Mouse (Mus musculus) embryonic stem cell, embryonic (primary cell): Measurements from ENCODE around the gene Rab24.

Experiments used
- CTCF ChIA-PET, 4 experiments: fragments of 300-600 bp in 2 of 4; fragments of 350-600 bp in 2 of 4; sonication (Branson Sonifier 250); formaldehyde crosslinking; loops; one replicate each; lab custom pipeline; 2022; ENCODE audit warnings: inconsistent platforms in 2 of 4; lab: Charles Lee
- POLR2A ChIA-PET, 4 experiments: fragments of 300-600 bp in 2 of 4; fragments of 350-600 bp in 2 of 4; sonication (Branson Sonifier 250); formaldehyde crosslinking; loops; one replicate each; lab custom pipeline; 2022; ENCODE audit warnings: antibody characterized with exemption in 4 of 4, inconsistent platforms in 1 of 4; lab: Charles Lee

Gene Rab24

DNA sequence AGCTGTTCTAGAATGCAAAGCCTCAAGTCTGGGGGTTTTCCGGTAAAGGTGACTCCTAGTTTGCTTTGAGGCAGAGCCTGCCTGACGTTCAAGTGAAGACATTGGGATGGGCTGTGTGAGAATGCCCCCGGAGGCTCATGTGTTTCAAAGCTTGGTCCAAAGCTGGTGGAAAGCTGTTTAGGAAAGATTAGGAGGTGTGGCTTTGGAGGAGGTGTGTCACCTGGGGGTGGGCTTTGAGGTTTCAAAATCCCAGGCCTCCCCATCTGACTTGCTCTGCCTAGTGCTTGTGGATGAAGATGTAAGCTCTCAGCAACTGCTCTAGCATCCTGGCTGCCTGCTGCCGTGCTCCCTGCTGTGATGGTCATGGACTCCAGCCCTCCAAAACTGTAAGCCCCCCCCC is 14.0 kb upstream of the Rab24 start:
- ChIA-PET POLR2A (interaction anchor here (0.7 to 2.1 kb wide), 26 partner anchors 8 to 257 kb away, joined by 3 to 17 read pairs (median 3); partner anchors contain the start of genes Lman2 (in 2 of the 4), Rab24 (in 1 of the 4) and Zfp346 (in 1 of the 4)), CTCF (interaction anchor here in 3 of 4 experiments (0.5 to 1.4 kb wide), 7 partner anchors 8 to 200 kb away, joined by 3 to 12 read pairs (median 4); partner anchors contain the start of gene Rab24 (in 1 of the 3))

GRCm38 (mm10) chr13:55332331-55332730 is 10.6 kb upstream of the Rab24 start:
- ChIA-PET POLR2A (interaction anchor here in 2 of 4 experiments (0.7 to 10.9 kb wide), 5 partner anchors 9 to 113 kb away, joined by 3 to 243 read pairs (median 3); partner anchors contain the start of genes Grk6 (in 1 of the 2) and Rab24 (in 1 of the 2)), CTCF (no interaction called here)

- CTCF ChIA-PET: interaction anchor here in 3 of 4 experiments (0.6 to 4.1 kb wide), 19 partner anchors 8 to 396 kb away, joined by 3 to 43 read pairs (median 3); partner anchors contain the start of genes Grk6 (in 1 of the 3), Lman2 (in 1 of the 3), Pcbd2 (in 1 of the 3) and Rgs14 (in 1 of the 3)
Observed at GRCm38 (mm10) chr13:55330567-55331400, 9.0 kb upstream of the Rab24 start.

DNA sequence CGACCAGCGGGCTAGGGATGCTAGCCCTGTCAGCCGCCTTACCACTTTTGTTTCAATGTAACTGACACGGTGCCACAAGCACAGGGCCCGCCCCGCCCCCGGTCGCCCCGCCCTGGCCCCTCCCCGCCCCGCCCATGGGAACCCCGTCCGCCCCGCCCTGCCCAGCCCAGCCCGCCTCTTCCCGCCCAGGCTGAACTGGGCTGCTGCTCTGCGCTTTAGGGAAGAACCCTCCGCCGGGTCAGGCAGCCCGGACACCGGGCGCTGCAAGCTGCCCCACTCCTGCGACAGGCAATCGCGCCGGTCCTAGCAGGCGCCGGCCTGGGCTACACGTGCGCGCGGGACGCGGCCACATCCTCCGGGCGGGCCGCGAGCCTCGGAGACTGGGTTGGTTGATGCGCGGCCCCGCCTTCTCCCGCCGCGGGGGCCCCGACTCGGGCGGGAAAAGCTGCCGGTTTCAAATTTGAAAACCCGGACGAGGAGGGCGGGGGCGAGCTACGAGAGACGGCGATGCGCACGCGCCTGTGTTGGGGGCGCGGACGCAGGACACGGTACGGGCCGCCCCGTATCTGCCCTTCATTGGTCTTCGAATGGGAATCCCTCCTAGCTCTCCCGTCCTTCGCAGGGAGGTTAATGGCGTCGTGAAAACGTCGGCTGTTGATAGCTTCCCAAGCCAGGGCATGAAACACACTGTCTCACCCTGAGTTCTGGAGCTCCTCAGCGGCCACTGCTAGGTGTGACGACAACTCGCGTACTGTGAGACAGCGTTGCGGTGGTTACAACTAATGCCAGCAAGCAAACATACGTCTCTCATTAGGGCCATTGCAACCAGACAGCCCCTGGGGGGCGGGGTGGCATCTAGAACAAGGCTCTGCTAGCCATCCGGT is 8.2 kb upstream of the Rab24 start, which contains the start of gene Mxd3:
Gene Mxd3, minus strand, starts transcription at position 141 of the 884 bp plus-strand sequence.
- ChIA-PET CTCF (interaction anchor here (0.5 to 4.1 kb wide), 18 partner anchors 9 to 401 kb away, joined by 3 to 43 read pairs (median 4); partner anchors contain the start of genes Grk6 (in 1 of the 4), Lman2 (in 1 of the 4) and Rgs14 (in 1 of the 4)), POLR2A (interaction anchor here (0.6 to 10.9 kb wide), 77 partner anchors 8 to 1409 kb away, joined by 3 to 243 read pairs (median 4); partner anchors contain the start of genes Lman2 (in 3 of the 4), Prelid1 (in 3 of the 4), Rab24 (in 3 of the 4) and B230219D22Rik (in 2 of the 4))

More at GRCm38 (mm10) chr13:55330567-55331400, 9.0 kb upstream of the Rab24 start:
- POLR2A ChIA-PET: interaction anchor here (0.6 to 10.9 kb wide), 69 partner anchors 8 to 1410 kb away, joined by 3 to 243 read pairs (median 4); partner anchors contain the start of genes Rab24 (in 3 of the 4), B230219D22Rik (in 2 of the 4), Grk6 (in 2 of the 4) and Lman2 (in 2 of the 4)

DNA sequence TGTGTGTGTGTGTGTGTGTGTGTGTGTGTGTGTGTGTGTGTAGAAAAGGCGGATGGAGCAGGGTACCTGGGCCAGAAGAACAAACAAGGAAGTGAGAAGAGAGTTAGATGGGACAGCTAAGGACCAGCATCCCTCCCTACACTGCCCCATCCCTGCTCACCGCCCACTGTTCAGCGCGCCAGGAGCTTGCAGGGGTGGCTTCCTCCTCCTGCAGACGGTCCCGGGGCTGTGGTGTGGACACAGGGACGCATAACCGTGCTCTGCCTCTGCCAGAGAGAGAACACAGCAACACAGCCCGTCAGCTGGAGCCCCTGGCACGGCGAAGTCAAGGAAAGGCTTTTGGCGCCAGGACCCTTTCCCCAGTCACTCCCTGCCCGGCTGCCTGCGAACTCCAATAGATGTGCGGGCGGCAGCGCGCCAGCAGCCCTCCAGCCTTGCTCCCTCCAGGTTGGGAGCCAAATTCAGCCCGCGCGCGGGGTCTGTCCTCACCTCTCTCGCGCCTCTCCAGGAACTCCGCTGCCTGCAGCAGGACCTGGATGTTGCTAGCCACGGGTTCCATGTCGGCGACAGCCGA is 7.5 kb upstream of the Rab24 start:
- ChIA-PET POLR2A (interaction anchor here (0.6 to 10.9 kb wide), 46 partner anchors 7 to 363 kb away, joined by 3 to 243 read pairs (median 5); partner anchors contain the start of genes Rab24 (in 3 of the 4), B230219D22Rik (in 2 of the 4), Lman2 (in 2 of the 4) and Prelid1 (in 2 of the 4)), CTCF (interaction anchor here in 1 of 4 experiments (0.5 to 4.1 kb wide), 8 partner anchors 10 to 142 kb away, joined by 3 to 43 read pairs (median 5); partner anchors contain the start of genes Grk6, Lman2 and Rgs14)

DNA sequence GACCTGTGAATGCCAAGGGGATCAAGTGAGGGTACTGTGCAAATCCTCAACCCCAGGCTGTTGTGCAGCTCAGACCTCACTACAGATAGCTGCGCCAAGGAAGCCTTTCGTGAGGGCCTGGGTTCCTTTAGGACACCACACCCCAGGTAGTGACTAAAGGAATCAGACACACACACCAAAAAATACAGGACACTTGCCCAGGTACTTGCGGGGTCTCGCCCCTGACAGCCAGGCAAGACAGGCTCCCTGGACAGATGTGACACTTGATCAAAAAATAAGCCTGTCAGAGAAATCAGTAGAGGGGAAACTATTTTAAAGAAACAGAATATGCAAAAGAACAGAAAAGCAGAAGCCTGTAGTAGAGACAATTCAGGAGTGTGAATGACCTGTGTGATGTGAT is 6.9 kb upstream of the Rab24 start:
- ChIA-PET POLR2A (interaction anchor here in 3 of 4 experiments (0.9 to 10.9 kb wide), 21 partner anchors 9 to 138 kb away, joined by 3 to 243 read pairs (median 6); partner anchors contain the start of genes Lman2 (in 3 of the 3), Prelid1 (in 1 of the 3) and Rab24 (in 1 of the 3)), CTCF (interaction anchor here in 3 of 4 experiments (0.7 to 4.1 kb wide), 9 partner anchors 11 to 142 kb away, joined by 3 to 43 read pairs (median 4); no protein-coding TSS in a partner anchor)

GRCm38 (mm10) chr13:55328171-55328570 is 6.4 kb upstream of the Rab24 start:
- CTCF ChIA-PET: interaction anchor here (0.6 to 4.1 kb wide), 26 partner anchors 7 to 208 kb away, joined by 3 to 43 read pairs (median 4); partner anchors contain the start of genes Ddx41 (in 1 of the 4) and Pdlim7 (in 1 of the 4)
- POLR2A ChIA-PET: interaction anchor here (0.6 to 10.9 kb wide), 39 partner anchors 9 to 460 kb away, joined by 3 to 243 read pairs (median 4); partner anchors contain the start of genes Lman2 (in 2 of the 4), B230219D22Rik (in 1 of the 4), Pfn3 (in 1 of the 4) and Prelid1 (in 1 of the 4)

DNA sequence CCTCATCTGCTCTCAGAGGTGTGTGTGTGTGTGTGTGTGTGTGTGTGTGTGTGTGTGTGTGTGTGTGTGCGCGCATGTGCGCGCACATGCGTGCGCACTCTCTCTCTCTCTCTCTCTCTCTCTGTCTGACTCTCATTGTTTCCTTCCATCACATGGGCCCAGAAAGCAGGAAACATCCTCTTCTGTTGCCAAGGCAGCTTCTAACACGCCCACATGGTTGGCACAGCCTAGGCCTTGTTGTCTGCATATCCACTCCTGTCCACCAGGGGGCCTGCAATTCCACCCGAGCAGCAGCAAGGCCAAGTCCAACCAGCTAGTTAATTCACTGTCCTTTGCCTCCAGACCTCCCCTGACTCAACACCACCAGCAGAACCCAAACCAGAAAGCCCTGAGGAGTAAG is 5.9 kb upstream of the Rab24 start:
- ChIA-PET POLR2A (interaction anchor here (0.6 to 10.9 kb wide), 46 partner anchors 8 to 460 kb away, joined by 3 to 243 read pairs (median 4); partner anchors contain the start of genes Lman2 (in 2 of the 4), B230219D22Rik (in 1 of the 4), Pfn3 (in 1 of the 4) and Prelid1 (in 1 of the 4)), CTCF (interaction anchor here (0.5 to 4.1 kb wide), 32 partner anchors 8 to 324 kb away, joined by 3 to 43 read pairs (median 4); partner anchors contain the start of genes Ddx41 (in 1 of the 4) and Pdlim7 (in 1 of the 4))

GRCm38 (mm10) chr13:55327169-55327568 is 5.4 kb upstream of the Rab24 start:
- CTCF ChIA-PET: interaction anchor here (0.5 to 4.1 kb wide), 28 partner anchors 9 to 324 kb away, joined by 3 to 43 read pairs (median 4); partner anchors contain the start of genes Ddx41 (in 1 of the 4) and Pdlim7 (in 1 of the 4)
- POLR2A ChIA-PET: interaction anchor here (0.7 to 10.9 kb wide), 38 partner anchors 8 to 366 kb away, joined by 3 to 243 read pairs (median 4); partner anchors contain the start of genes B230219D22Rik (in 1 of the 4), Lman2 (in 1 of the 4), Prelid1 (in 1 of the 4) and Rab24 (in 1 of the 4)

DNA sequence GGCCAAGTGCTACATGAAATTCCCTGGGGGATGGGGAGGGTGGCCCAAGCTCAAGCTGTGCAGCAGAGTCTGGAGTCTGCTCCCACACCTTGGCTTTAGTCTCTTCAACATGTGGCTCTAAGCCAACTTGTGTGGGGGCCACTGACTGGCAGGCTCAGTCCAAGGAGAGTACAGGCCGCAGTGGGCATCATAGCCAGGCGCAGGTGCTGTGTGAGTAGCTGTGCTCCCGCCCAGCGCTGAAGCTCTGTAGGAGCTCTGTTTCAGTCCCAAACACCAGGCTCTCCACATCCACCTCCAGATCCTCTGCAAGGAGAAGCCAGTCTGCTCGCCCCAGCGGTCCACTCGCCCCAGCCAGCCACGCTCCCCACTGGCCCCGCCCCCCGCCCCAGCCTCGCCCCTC is 3.9 kb upstream of the Rab24 start:
- CTCF ChIA-PET: interaction anchor here in 2 of 4 experiments (0.5 to 1.7 kb wide), 5 partner anchors 9 to 404 kb away, joined by 3 to 8 read pairs (median 4); no protein-coding TSS in a partner anchor
- POLR2A ChIA-PET: interaction anchor here in 3 of 4 experiments (0.6 to 10.9 kb wide), 33 partner anchors 8 to 792 kb away, joined by 3 to 243 read pairs (median 4); partner anchors contain the start of genes Grk6 (in 1 of the 3), Lman2 (in 1 of the 3) and Rgs14 (in 1 of the 3)

DNA sequence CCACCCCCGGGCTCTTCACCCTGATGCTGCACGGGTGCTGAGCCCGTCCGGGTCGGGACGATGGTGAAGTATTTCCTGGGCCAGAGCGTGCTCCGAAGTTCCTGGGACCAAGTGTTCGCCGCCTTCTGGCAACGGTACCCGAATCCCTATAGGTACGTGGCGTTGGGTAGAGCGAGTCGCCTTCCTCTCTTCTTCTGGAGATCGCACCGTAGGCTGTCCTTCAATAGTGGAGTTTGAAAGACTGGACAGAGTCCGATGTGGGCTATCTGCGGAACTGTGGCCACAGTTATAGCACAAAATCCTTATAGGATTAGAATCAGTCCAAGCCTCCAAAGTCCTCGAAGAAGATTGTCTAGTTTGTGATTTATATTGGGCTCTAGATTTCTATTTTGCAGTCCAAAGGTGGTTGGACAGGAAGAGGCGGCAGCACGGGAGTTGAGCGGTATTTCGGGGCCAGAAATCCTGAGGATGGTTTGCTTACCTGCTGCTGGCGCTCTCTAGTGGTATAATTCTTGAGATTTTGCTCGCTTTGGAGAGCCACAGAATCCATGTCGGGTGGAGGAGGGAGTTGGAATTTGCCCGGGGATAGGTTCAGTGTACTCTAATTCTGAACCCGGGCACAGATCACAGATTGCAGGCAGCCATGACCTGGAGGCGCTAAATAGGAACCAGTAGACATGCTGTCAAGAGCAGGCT is 532 bp upstream of the Rab24 start:
- ChIA-PET CTCF (interaction anchor here in 1 of 4 experiments (0.8 kb wide), 2 partner anchors 14 to 63 kb away, joined by 3 to 4 read pairs; no protein-coding TSS in a partner anchor), POLR2A (interaction anchor here in 3 of 4 experiments (0.6 to 5.9 kb wide), 22 partner anchors 7 to 481 kb away, joined by 3 to 83 read pairs (median 4); partner anchors contain the start of genes Mxd3 (in 3 of the 3), Grk6 (in 1 of the 3) and Lman2 (in 1 of the 3))

- ChIA-PET POLR2A (interaction anchor here in 3 of 4 experiments (0.8 to 5.9 kb wide), 16 partner anchors 9 to 72 kb away, joined by 3 to 83 read pairs (median 4); partner anchors contain the start of gene Mxd3 (in 3 of the 3)), CTCF (interaction anchor here in 1 of 4 experiments (0.6 kb wide), 1 partner anchor 252 kb away, joined by 5 read pairs; no protein-coding TSS in a partner anchor)
Observed at GRCm38 (mm10) chr13:55319931-55320533, 1.7 kb downstream of the Rab24 start, which contains the start of gene Prelid1. Gene Prelid1, plus strand, starts transcription at chr13:55320500.

GRCm38 (mm10) chr13:55318351-55318750 is 3.4 kb downstream of the Rab24 start:
- ChIA-PET POLR2A (interaction anchor here in 2 of 4 experiments (0.6 to 5.9 kb wide), 21 partner anchors 9 to 129 kb away, joined by 3 to 83 read pairs (median 4); partner anchors contain the start of gene Mxd3 (in 2 of the 2)), CTCF (interaction anchor here in 2 of 4 experiments (0.6 to 3.8 kb wide), 3 partner anchors 10 to 75 kb away, joined by 3 to 11 read pairs (median 4); no protein-coding TSS in a partner anchor)

- POLR2A ChIA-PET: interaction anchor here (0.6 to 2.3 kb wide), 25 partner anchors 8 to 134 kb away, joined by 3 to 9 read pairs (median 4); partner anchors contain the start of gene Nsd1 (in 1 of the 4)
- CTCF ChIA-PET: no interaction called here
Observed at GRCm38 (mm10) chr13:55314891-55315412, 6.8 kb downstream of the Rab24 start.
